Mouse (Mus musculus) stomach, postnatal 0 days (tissue): ENCODE measurements around the gene Rrnad1. TPM values are rescaled to one million over a fixed set of nuclear protein-coding genes. Genes with fewer than 3 reads are reported as not detected.

Source experiments
- ATAC-seq: fragments of 200-750 bp; cut with Nextera tagmentation; 2 replicates; pipeline ENCODE4 v1.8.0; 2017; ENCODE audit not compliant: low FRiP score, low TSS enrichment
- DNase-seq: peaks from one replicate; pipeline ENCODE4 v3.0.0-alpha.2; 2016; ENCODE audit warnings: low spot score
- H3K27ac ChIP-seq: fragments of 300-500 bp; sonication (generic); replicated peaks from 2 replicates; pipeline ENCODE4 v1.5.1; 2014; ENCODE audit warnings: mild to moderate bottlenecking, control low read depth
- H3K27me3 ChIP-seq: fragments of 300-500 bp; sonication (generic); 2 replicates; pipeline ENCODE4 v1.6.1; 2014; ENCODE audit warnings: low read length; ENCODE audit not compliant: control insufficient read depth, insufficient read depth
- H3K36me3 ChIP-seq: fragments of 300-500 bp; sonication (generic); 2 replicates; pipeline ENCODE4 v1.6.1; 2014; ENCODE audit warnings: low read length, mixed read lengths; ENCODE audit not compliant: control insufficient read depth, insufficient read depth
- H3K4me1 ChIP-seq: fragments of 300-500 bp; sonication (generic); replicated peaks from 2 replicates; pipeline ENCODE4 v1.6.1; 2014; ENCODE audit warnings: antibody characterized with exemption; ENCODE audit not compliant: control insufficient read depth, insufficient read depth
- H3K4me2 ChIP-seq: fragments of 300-500 bp; sonication (generic); replicated peaks from 2 replicates; pipeline ENCODE4 v1.6.1; 2014; ENCODE audit warnings: low read depth, mild to moderate bottlenecking, control low read depth, moderate library complexity
- H3K4me3 ChIP-seq: fragments of 300-500 bp; sonication (generic); 2 replicates; pipeline ENCODE4 v1.5.1; 2014; ENCODE audit warnings: low read depth, low read length, control low read depth
- H3K9ac ChIP-seq: fragments of 300-500 bp; sonication (generic); 2 replicates; pipeline ENCODE4 v1.6.1; 2014; ENCODE audit warnings: mild to moderate bottlenecking, low read length, control low read depth, mixed read lengths
- H3K9me3 ChIP-seq: fragments of 300-500 bp; sonication (generic); 2 replicates; pipeline ENCODE4 v1.6.1; 2016; ENCODE audit warnings: low read length; ENCODE audit not compliant: control insufficient read depth
- CTCF ChIP-seq: IDR thresholded peaks from 2 replicates; pipeline ENCODE4 v1.5.1; 2016; ENCODE audit warnings: antibody characterized with exemption, low read depth, mild to moderate bottlenecking, moderate library complexity
- EP300 ChIP-seq: optimal IDR thresholded peaks from 2 replicates; pipeline ENCODE3; 2016; ENCODE audit warnings: antibody characterized with exemption
- WGBS: fragments of 180-500 bp; shearing (Covaris S2); extraction: QIAGEN DNeasy Blood & Tissue Kit; methylation state at CpG from one replicate; pipeline ENCODE4 v1.1.7; 2014; 5-methylcytosine and 5-hydroxymethylcytosine counted together
- polyA plus RNA-seq: library from polyadenylated mRNA; unstranded; fragments of >200 nt; fragmentation: Nextera tagmentation; extraction: Ambion mirVana; gene quantifications from 2 replicates; pipeline ENCODE4 v1.2.1, GENCODE M21; 2015

The Rrnad1 gene
- polyA plus RNA-seq, 1 experiment from 2014 or later = 7.1 TPM

DNA sequence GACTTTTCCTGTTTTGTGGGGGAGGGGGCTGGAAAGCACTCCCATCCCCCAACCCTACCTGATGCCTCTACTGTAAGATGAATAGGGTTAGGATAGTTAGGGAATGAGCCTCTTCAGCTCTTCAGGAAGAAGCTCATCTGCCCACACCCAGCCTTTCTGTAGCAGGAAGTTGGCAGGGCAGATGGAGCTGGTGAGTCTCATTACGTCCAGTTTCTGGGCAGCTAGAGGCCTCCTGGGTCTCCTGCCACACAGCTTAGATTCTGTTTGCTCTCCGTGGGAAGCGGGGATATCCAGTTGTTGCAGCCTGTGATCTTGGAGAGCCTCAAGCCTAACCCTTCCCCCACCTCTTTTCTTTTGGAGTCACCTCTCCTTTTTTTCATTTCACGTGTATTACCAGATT is 20.6 kb downstream of the Rrnad1 start:
- no peaks in the 10 kb centered on the region for H3K9me3 ChIP-seq
- WGBS = 7% methylated on average over 4 of the region's 4 CpGs
- peak overlapping the region; percentile 33 for H3K4me3 ChIP-seq
- peak overlapping the region; percentile 98 for H3K27ac ChIP-seq
- ATAC-seq = no peak
- peak overlapping the region; percentile 59 for H3K4me2 ChIP-seq
- H3K9ac ChIP-seq = peak overlapping the region; percentile 47; the same call in 1 of the 2 replicates
- DNase-seq = peak; percentile 37
- TF ChIP-seq EP300 = no peak
- TF ChIP-seq CTCF = no peak
- no peaks in the 10 kb centered on the region for H3K27me3 ChIP-seq
- H3K36me3 ChIP-seq = peaks cover 14% of the 10 kb centered on the region
- peaks cover 23% of the 10 kb centered on the region for H3K4me1 ChIP-seq

- peak overlapping the region; percentile 33 for H3K4me3 ChIP-seq
- H3K9ac ChIP-seq = no peak overlapping the region
- no peak for ATAC-seq
- no peaks in the 10 kb centered on the region for H3K9me3 ChIP-seq
- TF ChIP-seq CTCF (no peak), EP300 (no peak)
- H3K27ac ChIP-seq = peak overlapping the region; percentile 98
- H3K36me3 ChIP-seq = peaks cover 10% of the 10 kb centered on the region
- 92% methylated on average over 2 of the region's 2 CpGs for WGBS
- DNase-seq = no peak
- H3K4me1 ChIP-seq = peaks cover 23% of the 10 kb centered on the region
- H3K4me2 ChIP-seq = no peak overlapping the region
- no peaks in the 10 kb centered on the region for H3K27me3 ChIP-seq
Observed at GRCm38 (mm10) chr3:87909381-87909780, 21.1 kb downstream of the Rrnad1 start.

DNA sequence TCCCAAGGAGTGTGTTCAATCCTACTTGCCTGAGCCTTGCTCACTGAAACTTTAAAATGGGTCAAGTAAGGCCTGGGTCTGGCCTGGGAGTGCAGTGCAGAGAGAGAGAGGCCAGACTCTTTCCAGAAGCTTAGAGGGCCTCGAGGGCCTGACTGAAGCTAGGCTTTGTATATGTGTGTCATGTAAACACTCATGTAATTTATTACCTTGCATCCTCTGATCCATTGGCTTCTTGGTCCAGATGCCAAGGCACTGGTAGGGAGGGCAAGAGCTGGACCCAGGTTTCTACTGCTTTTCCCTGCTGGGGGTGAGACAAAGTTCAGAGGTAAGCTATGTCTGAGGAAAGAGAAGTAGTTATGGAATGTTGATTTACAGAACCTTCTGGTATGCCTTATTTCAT is 22.6 kb downstream of the Rrnad1 start:
- H3K27ac ChIP-seq = peak overlapping the region; percentile 98
- no peak for DNase-seq
- H3K4me2 ChIP-seq = peak overlapping the region; percentile 79
- TF ChIP-seq EP300 (no peak), CTCF (no peak)
- no peak for ATAC-seq
- no peaks in the 10 kb centered on the region for H3K9me3 ChIP-seq
- H3K9ac ChIP-seq = peak overlapping the region; percentile 94
- no peaks in the 10 kb centered on the region for H3K36me3 ChIP-seq
- peaks cover 23% of the 10 kb centered on the region for H3K4me1 ChIP-seq
- whole genome bisulfite sequencing = 0% methylated on average over 1 of the region's 1 CpGs
- no peaks in the 10 kb centered on the region for H3K27me3 ChIP-seq
- peak overlapping the region; percentile 94 for H3K4me3 ChIP-seq

DNA sequence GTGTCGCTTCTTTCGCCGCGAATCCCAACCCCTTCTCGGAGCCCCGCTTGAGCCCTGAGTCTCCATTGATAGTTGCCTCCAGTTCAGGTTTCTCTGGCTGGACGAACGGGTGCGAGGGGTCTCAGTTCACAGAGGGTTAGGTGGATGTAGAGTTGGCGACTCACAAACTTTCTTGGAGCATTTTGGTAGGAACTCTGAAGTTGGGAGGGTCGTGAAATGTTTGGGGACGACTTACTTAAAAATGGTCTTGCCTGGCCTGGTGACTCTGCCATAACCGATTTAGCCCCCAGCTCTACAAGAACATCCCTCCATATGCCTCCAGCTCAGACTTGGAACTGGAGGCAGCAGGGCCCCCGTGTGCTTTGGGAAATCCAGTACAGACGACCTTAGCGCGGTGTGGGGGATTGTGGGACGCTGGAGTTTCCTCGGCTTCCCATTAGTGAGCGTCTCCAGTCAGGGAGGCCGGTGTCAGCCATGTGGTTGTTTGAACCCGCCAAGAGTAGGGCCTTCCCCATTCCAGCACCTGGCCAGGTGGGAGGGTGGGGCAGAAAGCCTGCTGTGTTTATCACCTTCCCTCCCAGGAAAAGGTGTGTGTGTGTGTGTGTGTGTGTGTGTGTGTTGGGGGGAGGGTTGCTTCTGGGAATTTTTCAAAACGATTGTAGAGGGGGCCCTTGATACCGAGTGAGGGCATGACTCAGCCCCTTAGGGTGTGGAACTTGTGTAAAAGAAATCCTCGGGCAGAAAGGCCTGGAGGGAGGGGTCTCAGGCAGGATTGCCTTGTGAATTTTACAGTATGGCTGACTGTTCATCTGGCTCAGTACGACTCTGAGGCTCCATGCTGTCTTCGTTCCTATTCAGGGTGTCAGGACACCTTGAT is 23.3 kb downstream of the Rrnad1 start:
- Histone ChIP-seq H3K27me3 (no peaks in the 10 kb centered on the region), H3K9ac (peak overlapping the region; percentile 94), H3K4me3 (peak overlapping the region; percentile 94), H3K27ac (peak overlapping the region; percentile 98), H3K36me3 (no peaks in the 10 kb centered on the region), H3K4me1 (peaks cover 23% of the 10 kb centered on the region), H3K9me3 (no peaks in the 10 kb centered on the region), H3K4me2 (peak overlapping the region; percentile 79)
- ATAC-seq (peak; percentile 68), DNase-seq (peak; percentile 92)
- WGBS = 0% methylated on average over 27 of the region's 27 CpGs
- TF ChIP-seq EP300 (no peak), CTCF (no peak)

DNA sequence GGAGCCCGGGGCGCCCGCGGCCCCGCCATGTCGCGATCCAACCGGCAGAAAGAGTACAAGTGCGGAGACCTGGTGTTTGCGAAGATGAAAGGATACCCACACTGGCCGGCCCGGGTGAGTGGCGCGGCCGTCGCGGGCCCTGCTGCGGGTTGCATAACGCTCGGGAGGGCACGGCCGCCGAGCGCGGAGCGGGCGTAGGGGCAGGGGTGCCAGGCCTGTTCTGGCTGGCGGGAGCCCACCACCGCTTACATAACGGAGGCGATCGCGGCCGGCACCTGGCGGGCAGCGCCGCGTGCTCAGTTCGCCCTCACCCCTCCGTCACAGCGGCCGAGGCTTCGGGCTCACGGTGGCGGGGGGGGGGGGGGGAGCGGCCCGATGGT is 23.9 kb downstream of the Rrnad1 start:
- Histone ChIP-seq H3K4me3 (peak overlapping the region; percentile 94), H3K9me3 (no peaks in the 10 kb centered on the region), H3K27ac (peak overlapping the region; percentile 98), H3K9ac (peak overlapping the region; percentile 94), H3K27me3 (no peaks in the 10 kb centered on the region), H3K4me2 (peak overlapping the region; percentile 79), H3K36me3 (no peaks in the 10 kb centered on the region), H3K4me1 (peaks cover 23% of the 10 kb centered on the region)
- 2% methylated on average over 25 of the region's 47 CpGs for WGBS
- TF ChIP-seq EP300 (no peak), CTCF (no peak)
- DNase-seq (peak; percentile 59), ATAC-seq (peak; percentile 2; the same call in 1 of the 2 replicates)
